18 mouse cellular contexts compared by ENCODE assay signal in genomic region chr11:65753593-65753992, GRCm38 (mm10). TPM values are rescaled to one million over a fixed set of nuclear protein-coding genes. Genes with fewer than 3 reads are reported as not detected.
DNase-seq lines count a peak whose midpoint lies in the region; ATAC-seq lines count a peak whose summit lies in the region.
"Had no signal": no experiment of that assay in that cellular context is flagged by ENCODE, and none has a peak within 500 bp of the region (broad histone marks: within the 10 kb centered on the region; RNA-seq: fewer than 3 reads in every experiment).

No protein-coding gene starts in this region.

- no peak overlapping the region for H3K9ac ChIP-seq in liver, embryonic 11.5 days (ENCODE audit: low read depth, low read length)
- no peak overlapping the region for H3K9ac ChIP-seq in heart, embryonic 14.5 days (ENCODE audit: low read length)
- no peak overlapping the region for H3K9ac ChIP-seq in liver, embryonic 13.5 days
- H3K9ac ChIP-seq: embryonic facial prominence, embryonic 15.5 days; hindbrain, embryonic 15.5 days; intestine, embryonic 15.5 days had no signal

- WGBS in liver, embryonic 11.5 days = 67% methylated on average over 2 of the region's 2 CpGs
- WGBS in heart, embryonic 14.5 days = 8% methylated on average over 2 of the region's 2 CpGs
- 25% methylated on average over 2 of the region's 2 CpGs for WGBS in liver, embryonic 13.5 days (ENCODE audit: insufficient replicate concordance)

- H3K4me1 ChIP-seq in liver, embryonic 11.5 days (replicated peaks; ENCODE audit: control insufficient read depth, insufficient read depth, low read length) = 0 out of 2 replicates have a peak, but pooled peaks cover 4% of the 10 kb centered on the region
- peaks cover 4 to 17% of the 10 kb centered on the region in 2 experiments; a peak in 3 of 4 replicates for H3K4me1 ChIP-seq in heart, embryonic 14.5 days (ENCODE audit: control insufficient read depth in 2 of 2, insufficient read depth in 2 of 2, low read length in 2 of 2)
- H3K4me1 ChIP-seq in liver, embryonic 13.5 days (replicated peaks) = peaks cover 14% of the 10 kb centered on the region
- H3K4me1 ChIP-seq: embryonic facial prominence, embryonic 15.5 days; hindbrain, embryonic 15.5 days; intestine, embryonic 15.5 days; midbrain, embryonic 10.5 days had no signal

- no peak for DNase-seq in liver, embryonic 11.5 days (ENCODE audit: low spot score)
- DNase-seq in liver = no peak
- DNase-seq in liver, embryonic 13.5 days = no peak
- no peak for DNase-seq in cerebellum, adult 8-10 months
- DNase-seq in embryo, embryonic 10.5 days (ENCODE audit: low spot score) = no peak
- no peak for DNase-seq in adrenal gland, postnatal 25 days
- DNase-seq: adrenal gland, postnatal 10 days; cerebellum, postnatal 10 days; embryo, embryonic 11 days; gastrocnemius, postnatal 14 days; layer of hippocampus, adult 9-11 months; lung, adult 18-20 months; right cerebral cortex, postnatal 25 days had no signal

- no peak overlapping the region for H3K4me3 ChIP-seq in liver, embryonic 11.5 days (ENCODE audit: low read depth, low read length)
- H3K4me3 ChIP-seq in heart, embryonic 14.5 days (ENCODE audit: control insufficient read depth in 1 of 2, insufficient read depth in 1 of 2, low read depth in 1 of 2, low read length in 2 of 2) = no peak overlapping the region
- no peak overlapping the region for H3K4me3 ChIP-seq in liver, embryonic 13.5 days (replicated peaks)
- H3K4me3 ChIP-seq: embryonic facial prominence, embryonic 15.5 days; hindbrain, embryonic 15.5 days; intestine, embryonic 15.5 days; midbrain, embryonic 10.5 days had no signal

- peak; percentile 56 for ATAC-seq in liver, embryonic 11.5 days (replicated peaks; ENCODE audit: low FRiP score)
- peak; percentile 73; the same call in 1 of the 2 replicates for ATAC-seq in heart, embryonic 14.5 days (ENCODE audit: insufficient number of reproducible peaks, insufficient read depth, low FRiP score, low read depth)
- ATAC-seq in liver, embryonic 13.5 days (ENCODE audit: low read depth) = peak; percentile 81
- ATAC-seq: intestine, embryonic 15.5 days had no signal

- no peak overlapping the region for H3K4me2 ChIP-seq in liver, embryonic 11.5 days
- H3K4me2 ChIP-seq in heart, embryonic 14.5 days (ENCODE audit: low read length) = no peak overlapping the region
- no peak overlapping the region for H3K4me2 ChIP-seq in liver, embryonic 13.5 days
- H3K4me2 ChIP-seq: embryonic facial prominence, embryonic 15.5 days; hindbrain, embryonic 15.5 days; intestine, embryonic 15.5 days had no signal

- H3K9me3 ChIP-seq in liver, embryonic 11.5 days (ENCODE audit: control insufficient read depth, low read length) = no peaks in the 10 kb centered on the region
- H3K9me3 ChIP-seq in heart, embryonic 14.5 days (ENCODE audit: control insufficient read depth, low read length) = no peaks in the 10 kb centered on the region
- no peaks in the 10 kb centered on the region for H3K9me3 ChIP-seq in liver, embryonic 13.5 days (replicated peaks)
- H3K9me3 ChIP-seq: embryonic facial prominence, embryonic 15.5 days; hindbrain, embryonic 15.5 days; intestine, embryonic 15.5 days; midbrain, embryonic 10.5 days had no signal

- H3K36me3 ChIP-seq in liver, embryonic 11.5 days (ENCODE audit: control insufficient read depth, insufficient read depth, low read length) = no peaks in the 10 kb centered on the region
- peaks cover 10% of the 10 kb centered on the region; the same call in 1 of the 2 replicates for H3K36me3 ChIP-seq in heart, embryonic 14.5 days (ENCODE audit: control insufficient read depth, insufficient read depth, low read length)
- H3K36me3 ChIP-seq in liver, embryonic 13.5 days = 0 out of 2 replicates have a peak, but pooled peaks cover 4% of the 10 kb centered on the region
- H3K36me3 ChIP-seq: embryonic facial prominence, embryonic 15.5 days; hindbrain, embryonic 15.5 days; intestine, embryonic 15.5 days had no signal

- no peaks in the 10 kb centered on the region for H3K27me3 ChIP-seq in liver, embryonic 11.5 days (replicated peaks; ENCODE audit: control insufficient read depth, insufficient read depth, low read length)
- no peaks in the 10 kb centered on the region for H3K27me3 ChIP-seq in heart, embryonic 14.5 days (ENCODE audit: control insufficient read depth, insufficient read depth, low read length)
- no peaks in the 10 kb centered on the region for H3K27me3 ChIP-seq in liver, embryonic 13.5 days
- H3K27me3 ChIP-seq: embryonic facial prominence, embryonic 15.5 days; hindbrain, embryonic 15.5 days; intestine, embryonic 15.5 days had no signal

- no peak overlapping the region for H3K27ac ChIP-seq in liver, embryonic 11.5 days (ENCODE audit: low read depth, low read length)
- peak overlapping the region; percentile 48 to 59 for H3K27ac ChIP-seq in heart, embryonic 14.5 days (replicated peaks in 1 of 2; ENCODE audit: control insufficient read depth in 1 of 2, insufficient read depth in 1 of 2, low read depth in 2 of 2, low read length in 2 of 2)
- H3K27ac ChIP-seq in liver, embryonic 13.5 days = no peak overlapping the region
- H3K27ac ChIP-seq: embryonic facial prominence, embryonic 15.5 days; hindbrain, embryonic 15.5 days; intestine, embryonic 15.5 days; midbrain, embryonic 10.5 days had no signal

RNA-seq across cellular contexts. Expression of gene Map2k4, which starts 34.5 kb away (rescaled TPM):
- 63.7 and 69.9 TPM in 2 replicates for polyA plus RNA-seq in liver, embryonic 11.5 days (2014; fragmentation: Nextera tagmentation; extraction: Ambion mirVana)
- polyA plus RNA-seq in heart, embryonic 14.5 days (2014; fragmentation: Nextera tagmentation; extraction: Ambion mirVana) = 77.3 and 78.9 TPM in 2 replicates
- 35.3 and 42.9 TPM in 2 replicates for polyA plus RNA-seq in liver, embryonic 13.5 days (2015; fragmentation: Nextera tagmentation; extraction: Ambion mirVana)
- 43.0 and 49.6 TPM in 2 replicates for total RNA-seq in adrenal gland, postnatal 25 days (2021)

RNA-seq across cellular contexts. Expression of gene Zkscan6, which starts 53.4 kb away (rescaled TPM):
- 10.9 and 12.0 TPM in 2 replicates for polyA plus RNA-seq in liver, embryonic 11.5 days (2014; fragmentation: Nextera tagmentation; extraction: Ambion mirVana)
- 8.3 and 9.1 TPM in 2 replicates for polyA plus RNA-seq in heart, embryonic 14.5 days (2014; fragmentation: Nextera tagmentation; extraction: Ambion mirVana)
- polyA plus RNA-seq in liver, embryonic 13.5 days (2015; fragmentation: Nextera tagmentation; extraction: Ambion mirVana) = 6.8 and 6.9 TPM in 2 replicates
- 14.4 and 15.9 TPM in 2 replicates for total RNA-seq in adrenal gland, postnatal 25 days (2021)

Comparison
In these comparisons a context has a peak if more than half of its experiments do, and no peak if none do; other contexts are left out.
1. H3K27ac ChIP-seq: peak in heart, embryonic 14.5 days (2 of 2); none in liver, embryonic 11.5 days (single experiment) and liver, embryonic 13.5 days (single experiment).
2. Peak in every context shown above with its lines, with median percentiles within 50 percentile points of each other: ATAC-seq.